Mouse (Mus musculus) olfactory bulb, adult 2 months (tissue): Measurements from ENCODE around the gene Gm10803. TPM values are rescaled to one million over a fixed set of nuclear protein-coding genes. Genes with fewer than 3 reads are reported as not detected.
"Not testable (repeated sequence)": the region's sequence is repeated elsewhere in the genome, so short reads cannot be mapped to it uniquely, and the experiment has no call there.

Source experiments
- H3K27ac ChIP-seq: fragments of 200-500 bp; 2 replicates; pipeline ENCODE4 v1.5.1; 2012; ENCODE audit warnings: low read depth, low read length; ENCODE audit not compliant: insufficient read depth
- H3K4me1 ChIP-seq: fragments of 200-500 bp; 2 replicates; pipeline ENCODE4 v1.6.1; 2012; ENCODE audit warnings: low read length; ENCODE audit not compliant: control insufficient read depth, insufficient read depth
- H3K4me3 ChIP-seq: fragments of 200-500 bp; 2 replicates; pipeline ENCODE4 v1.5.1; 2012; ENCODE audit warnings: mild to moderate bottlenecking, low read depth, low read length, moderate library complexity; ENCODE audit not compliant: insufficient read depth
- CTCF ChIP-seq: fragments of 200-500 bp; IDR thresholded peaks from 2 replicates; pipeline ENCODE4 v1.5.1; 2012; ENCODE audit warnings: low read depth, mild to moderate bottlenecking, low read length, moderate library complexity; ENCODE audit not compliant: insufficient read depth
- POLR2A ChIP-seq: fragments of 200-500 bp; IDR thresholded peaks from 2 replicates; pipeline ENCODE4 v1.6.1; 2012; ENCODE audit warnings: mild to moderate bottlenecking, low read depth, low read length, moderate library complexity; ENCODE audit not compliant: insufficient read depth
- WGBS: fragments of 180-500 bp; shearing (Covaris S2); methylation state at CpG from one replicate; pipeline ENCODE4 v1.1.7; 2018; 5-methylcytosine and 5-hydroxymethylcytosine counted together
- polyA plus RNA-seq: library from polyadenylated mRNA; stranded (reverse); fragments of >200 nt; gene quantifications from 2 replicates; pipeline ENCODE4 v1.2.4, GENCODE M21; 2012; ENCODE audit warnings: low replicate concordance; ENCODE audit not compliant: missing spikeins, insufficient read depth, insufficient read length

Gene Gm10803
- not detected in 2 replicates for polyA plus RNA-seq

GRCm38 (mm10) chr2:93560268-93560667 is at the start of gene Gm10803:
Gene Gm10803, plus strand, starts transcription at chr2:93560568.
- H3K4me1 ChIP-seq, H3K27ac ChIP-seq, H3K4me3 ChIP-seq: not testable (repeated sequence)
- 94% methylated on average over 2 of the region's 2 CpGs for WGBS

- no peak overlapping the region for H3K27ac ChIP-seq
- peaks cover 5% of the 10 kb centered on the region; the same call in 1 of the 2 replicates for H3K4me1 ChIP-seq
- WGBS: 70% methylated on average over 1 of the region's 1 CpGs
- no peak overlapping the region for H3K4me3 ChIP-seq
- TF ChIP-seq CTCF (no peak), POLR2A (no peak)
These were observed 49.5 kb upstream of the Gm10803 start for GRCm38 (mm10) chr2:93510839-93511238.

GRCm38 (mm10) chr2:93512130-93512529 is 48.2 kb upstream of the Gm10803 start:
- Histone ChIP-seq H3K27ac (no peak overlapping the region), H3K4me1 (peaks cover 5% of the 10 kb centered on the region; the same call in 1 of the 2 replicates), H3K4me3 (no peak overlapping the region)
- TF ChIP-seq POLR2A (no peak), CTCF (no peak)
- WGBS: 66% methylated on average over 7 of the region's 7 CpGs

GRCm38 (mm10) chr2:93515246-93515645 is 45.1 kb upstream of the Gm10803 start:
- no peak overlapping the region for H3K4me3 ChIP-seq
- H3K4me1 ChIP-seq: peaks cover 5% of the 10 kb centered on the region; the same call in 1 of the 2 replicates
- 80% methylated on average over 4 of the region's 4 CpGs for WGBS
- no peak for TF ChIP-seq CTCF
- no peak for TF ChIP-seq POLR2A
- H3K27ac ChIP-seq: no peak overlapping the region

- TF ChIP-seq CTCF (no peak), POLR2A (no peak)
- peaks cover 9% of the 10 kb centered on the region for H3K4me1 ChIP-seq
- H3K27ac ChIP-seq: no peak overlapping the region
- no peak overlapping the region for H3K4me3 ChIP-seq
- 58% methylated on average over 4 of the region's 4 CpGs for WGBS
These were observed 39.3 kb upstream of the Gm10803 start for GRCm38 (mm10) chr2:93521042-93521441.

GRCm38 (mm10) chr2:93521571-93521970 is 38.8 kb upstream of the Gm10803 start:
- 59% methylated on average over 6 of the region's 6 CpGs for whole genome bisulfite sequencing
- H3K27ac ChIP-seq: no peak overlapping the region
- TF ChIP-seq CTCF: no peak
- no peak for TF ChIP-seq POLR2A
- no peak overlapping the region for H3K4me3 ChIP-seq
- H3K4me1 ChIP-seq: peaks cover 9% of the 10 kb centered on the region

GRCm38 (mm10) chr2:93522005-93522404 is 38.4 kb upstream of the Gm10803 start:
- TF ChIP-seq POLR2A (no peak), CTCF (no peak)
- Histone ChIP-seq H3K4me3 (no peak overlapping the region), H3K27ac (no peak overlapping the region), H3K4me1 (peaks cover 9% of the 10 kb centered on the region)
- 39% methylated on average over 16 of the region's 16 CpGs for WGBS

GRCm38 (mm10) chr2:93525033-93525762 is 35.2 kb upstream of the Gm10803 start:
- H3K4me1 ChIP-seq: peaks cover 16% of the 10 kb centered on the region
- H3K27ac ChIP-seq: no peak overlapping the region
- no peak overlapping the region for H3K4me3 ChIP-seq
- 91% methylated on average over 16 of the region's 16 CpGs for WGBS
- TF ChIP-seq POLR2A (no peak), CTCF (no peak)

GRCm38 (mm10) chr2:93529602-93530001 is 30.8 kb upstream of the Gm10803 start:
- TF ChIP-seq CTCF (no peak), POLR2A (no peak)
- 55% methylated on average over 4 of the region's 4 CpGs for WGBS
- H3K4me1 ChIP-seq: peaks cover 7% of the 10 kb centered on the region; the same call in 1 of the 2 replicates
- no peak overlapping the region for H3K27ac ChIP-seq
- no peak overlapping the region for H3K4me3 ChIP-seq
